Mouse (Mus musculus) myocyte (in vitro differentiated cells): ENCODE measurements at regions not wholly inside any gene's neighbourhood (a gene's known extent, or its start where the extent isn't known, plus 50 kb on each side); places are given as distances from the start of the nearest gene placed in this dataset.

ENCODE experiments used
- H3K27me3 ChIP-seq: one replicate; pipeline ENCODE4 v1.6.1; 2011; ENCODE audit not compliant: control insufficient read depth, insufficient read depth, insufficient read length
- H3K36me3 ChIP-seq: one replicate; pipeline ENCODE4 v1.6.1; 2011; ENCODE audit not compliant: control insufficient read depth, insufficient read depth
- H3K4me2 ChIP-seq: one replicate; pipeline ENCODE4 v1.6.1; 2011; ENCODE audit warnings: low read depth, control low read depth
- H3K4me3 ChIP-seq: one replicate; pipeline ENCODE4 v1.5.1; 2011; ENCODE audit warnings: mild to moderate bottlenecking, control low read depth, moderate library complexity
- H3K79me2 ChIP-seq: one replicate; pipeline ENCODE4 v1.6.1; 2011; ENCODE audit not compliant: control insufficient read depth, insufficient read depth
- H3ac ChIP-seq: one replicate; pipeline ENCODE4 v1.6.1; 2011; ENCODE audit not compliant: control insufficient read depth, insufficient read length
- CEBPB ChIP-seq: IDR thresholded peaks from 2 replicates; pipeline ENCODE4 v1.6.1; 2011; ENCODE audit warnings: mild to moderate bottlenecking, moderate library complexity; ENCODE audit not compliant: poor library complexity, insufficient read depth, severe bottlenecking
- E2F4 ChIP-seq: IDR thresholded peaks from one replicate; pipeline ENCODE4 v1.6.1; 2011; ENCODE audit warnings: mild to moderate bottlenecking, control low read depth, moderate library complexity; ENCODE audit not compliant: insufficient read depth
- MAX ChIP-seq: IDR thresholded peaks from one replicate; pipeline ENCODE4 v1.6.1; 2011; ENCODE audit warnings: low read depth, mild to moderate bottlenecking, control low read depth
- MYOD1 ChIP-seq, 3 experiments: IDR thresholded peaks; one replicate each; pipeline ENCODE4 v1.6.1; 2011; ENCODE audit warnings: control low read depth in 2 of 3, low read depth in 2 of 3, mild to moderate bottlenecking in 2 of 3, moderate library complexity in 1 of 3; ENCODE audit not compliant: insufficient read length in 2 of 3, control insufficient read depth in 1 of 3
- MYOG ChIP-seq, 3 experiments: IDR thresholded peaks; one replicate each; pipeline ENCODE4 v1.6.1; 2011; ENCODE audit warnings: control low read depth in 2 of 3, low read depth in 2 of 3, mild to moderate bottlenecking in 2 of 3; ENCODE audit not compliant: insufficient read length in 2 of 3, control insufficient read depth in 1 of 3, insufficient read depth in 1 of 3
- POLR2A ChIP-seq: IDR thresholded peaks from one replicate; pipeline ENCODE4 v1.6.1; 2011; ENCODE audit warnings: low read depth, mild to moderate bottlenecking, control low read depth, moderate library complexity; ENCODE audit not compliant: insufficient read length
- POLR2AphosphoS2 ChIP-seq: IDR thresholded peaks from one replicate; pipeline ENCODE4 v1.6.1; 2011; ENCODE audit warnings: low read depth, control low read depth; ENCODE audit not compliant: insufficient read length
- REST ChIP-seq: IDR thresholded peaks from one replicate; pipeline ENCODE4 v1.6.1; 2011; ENCODE audit warnings: mild to moderate bottlenecking, control low read depth, moderate library complexity; ENCODE audit not compliant: insufficient read depth, insufficient read length
- SRF ChIP-seq: IDR thresholded peaks from one replicate; pipeline ENCODE4 v1.6.1; 2011; ENCODE audit warnings: low read depth; ENCODE audit not compliant: control insufficient read depth, insufficient read length
- TCF12 ChIP-seq: IDR thresholded peaks from one replicate; pipeline ENCODE4 v1.6.1; 2011; ENCODE audit warnings: mild to moderate bottlenecking, control low read depth; ENCODE audit not compliant: poor library complexity, insufficient read depth, severe bottlenecking
- TCF3 ChIP-seq: IDR thresholded peaks from one replicate; pipeline ENCODE4 v1.6.1; 2011; ENCODE audit warnings: low read depth, control low read depth; ENCODE audit not compliant: insufficient read length
- USF1 ChIP-seq: IDR thresholded peaks from one replicate; pipeline ENCODE4 v1.6.1; 2011; ENCODE audit warnings: low read depth, mild to moderate bottlenecking, control low read depth, moderate library complexity

GRCm38 (mm10) chr1:157645682-157646421 is 139.3 kb downstream of the Sec16b start:
- H3K36me3 ChIP-seq: no peaks in the 10 kb centered on the region
- no peak overlapping the region for H3K4me3 ChIP-seq
- no peaks in the 10 kb centered on the region for H3K27me3 ChIP-seq
- TF ChIP-seq CEBPB: peak; percentile 29; the same call in 1 of the 2 replicates
- no peak for TF ChIP-seq SRF
- H3K79me2 ChIP-seq: no peaks in the 10 kb centered on the region
- H3ac ChIP-seq: no peak overlapping the region
- no peak overlapping the region for H3K4me2 ChIP-seq

GRCm38 (mm10) chr1:157655446-157655845 is 148.9 kb downstream of the Sec16b start:
- TF ChIP-seq MAX (no peak), TCF3 (no peak), TCF12 (no peak), REST (no peak), MYOG (IDR thresholded peaks at IDR 0.05; ENCODE audit: control insufficient read depth in 1 of 3, insufficient read depth in 1 of 3, insufficient read length in 2 of 3, low read depth in 2 of 3) (no peak), E2F4 (no peak)
- Histone ChIP-seq H3K79me2 (no peaks in the 10 kb centered on the region), H3K4me2 (no peak overlapping the region), H3K36me3 (no peaks in the 10 kb centered on the region), H3K27me3 (no peaks in the 10 kb centered on the region), H3ac (no peak overlapping the region), H3K4me3 (no peak overlapping the region)

- H3K4me2 ChIP-seq: no peak overlapping the region
- H3K36me3 ChIP-seq: no peaks in the 10 kb centered on the region
- H3K79me2 ChIP-seq: no peaks in the 10 kb centered on the region
- no peaks in the 10 kb centered on the region for H3K27me3 ChIP-seq
- no peak overlapping the region for H3K4me3 ChIP-seq
- no peak overlapping the region for H3ac ChIP-seq
- TF ChIP-seq TCF12 (no peak), MYOD1 (IDR thresholded peaks at IDR 0.05; ENCODE audit: control insufficient read depth in 1 of 3, insufficient read length in 2 of 3, low read depth in 2 of 3) (no peak), MYOG (IDR thresholded peaks at IDR 0.05; ENCODE audit: control insufficient read depth in 1 of 3, insufficient read depth in 1 of 3, insufficient read length in 2 of 3, low read depth in 2 of 3) (no peak)
These were observed 163.1 kb downstream of the Sec16b start for GRCm38 (mm10) chr1:157669626-157670025.

- Histone ChIP-seq H3K79me2 (no peaks in the 10 kb centered on the region), H3K4me3 (no peak overlapping the region), H3K4me2 (no peak overlapping the region), H3K36me3 (no peaks in the 10 kb centered on the region), H3ac (no peak overlapping the region), H3K27me3 (no peaks in the 10 kb centered on the region)
- TF ChIP-seq REST: no peak
- no peak for TF ChIP-seq USF1
- TF ChIP-seq TCF3: no peak
These were observed 177.8 kb downstream of the Sec16b start for GRCm38 (mm10) chr1:157684356-157684755.

GRCm38 (mm10) chr1:157695198-157695597 is 188.7 kb downstream of the Sec16b start:
- Histone ChIP-seq H3K4me3 (no peak overlapping the region), H3K79me2 (no peaks in the 10 kb centered on the region), H3K27me3 (no peaks in the 10 kb centered on the region), H3ac (no peak overlapping the region), H3K4me2 (no peak overlapping the region), H3K36me3 (no peaks in the 10 kb centered on the region)
- no peak for TF ChIP-seq MAX
- TF ChIP-seq MYOD1 (IDR thresholded peaks at IDR 0.05; ENCODE audit: control insufficient read depth in 1 of 3, insufficient read length in 2 of 3, low read depth in 2 of 3): no peak
- no peak for TF ChIP-seq TCF3
- no peak for TF ChIP-seq CEBPB
- TF ChIP-seq POLR2A: no peak

GRCm38 (mm10) chr1:157703639-157704038 is 197.1 kb downstream of the Sec16b start:
- Histone ChIP-seq H3ac (no peak overlapping the region), H3K36me3 (no peaks in the 10 kb centered on the region), H3K79me2 (no peaks in the 10 kb centered on the region), H3K4me2 (no peak overlapping the region), H3K27me3 (no peaks in the 10 kb centered on the region), H3K4me3 (no peak overlapping the region)
- TF ChIP-seq CEBPB: no peak
- no peak for TF ChIP-seq POLR2AphosphoS2
- TF ChIP-seq MYOD1 (IDR thresholded peaks at IDR 0.05; ENCODE audit: control insufficient read depth in 1 of 3, insufficient read length in 2 of 3, low read depth in 2 of 3): no peak
- no peak for TF ChIP-seq MAX
- TF ChIP-seq REST: no peak
- TF ChIP-seq TCF3: no peak
- TF ChIP-seq TCF12: no peak
- TF ChIP-seq E2F4: no peak
- no peak for TF ChIP-seq USF1
- TF ChIP-seq SRF: no peak
- TF ChIP-seq MYOG (IDR thresholded peaks at IDR 0.05; ENCODE audit: control insufficient read depth in 1 of 3, insufficient read depth in 1 of 3, insufficient read length in 2 of 3, low read depth in 2 of 3): no peak
- TF ChIP-seq POLR2A: no peak
